Mouse (Mus musculus) embryonic stem cell, embryonic (primary cell): ENCODE data around the gene Srrm2.

Experiments used
- CTCF ChIA-PET, 4 experiments: fragments of 300-600 bp in 2 of 4; fragments of 350-600 bp in 2 of 4; sonication (Branson Sonifier 250); formaldehyde crosslinking; loops; one replicate each; lab custom pipeline; 2022; ENCODE audit warnings: inconsistent platforms in 2 of 4; lab: Charles Lee
- POLR2A ChIA-PET, 4 experiments: fragments of 300-600 bp in 2 of 4; fragments of 350-600 bp in 2 of 4; sonication (Branson Sonifier 250); formaldehyde crosslinking; loops; one replicate each; lab custom pipeline; 2022; ENCODE audit warnings: antibody characterized with exemption in 4 of 4, inconsistent platforms in 1 of 4; lab: Charles Lee

Srrm2 gene

GRCm38 (mm10) chr17:23776216-23776615, 14.1 kb upstream of the Srrm2 start:
- POLR2A ChIA-PET: interaction anchor here in 3 of 4 experiments (0.6 to 16.9 kb wide), 11 partner anchors 12 to 826 kb away, joined by 3 to 205 read pairs (median 4); partner anchors contain the start of genes Elob (in 1 of the 3), Prss32 (in 1 of the 3) and Prss41 (in 1 of the 3)
- CTCF ChIA-PET: interaction anchor here in 3 of 4 experiments (0.5 to 3.1 kb wide), 7 partner anchors 27 to 431 kb away, joined by 3 to 24 read pairs (median 3); partner anchors contain the start of genes Prss32 (in 3 of the 3) and Prss41 (in 3 of the 3)

DNA sequence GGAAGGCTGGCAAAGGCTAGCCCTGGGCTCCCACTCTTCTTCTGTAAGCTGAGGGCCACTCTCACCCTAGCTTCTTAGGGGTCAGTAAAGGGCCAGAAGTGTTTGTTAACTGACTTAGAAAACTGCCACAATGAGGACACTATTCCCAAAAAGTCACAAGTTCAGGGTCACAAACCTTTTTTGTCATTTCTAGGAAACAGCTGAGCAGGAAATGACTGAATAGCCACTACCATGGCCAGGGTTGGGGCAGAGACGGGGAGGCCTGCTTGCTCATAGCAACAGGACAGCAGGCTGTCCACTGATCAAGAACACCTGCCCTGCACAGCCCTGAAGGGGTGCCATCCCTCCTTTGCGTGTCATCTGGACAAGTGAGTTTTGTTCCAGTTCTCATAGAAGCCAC, 13.2 kb upstream of the Srrm2 start:
- POLR2A ChIA-PET: interaction anchor here in 2 of 4 experiments (0.7 to 16.9 kb wide), 7 partner anchors 11 to 66 kb away, joined by 3 to 205 read pairs (median 10); partner anchors contain the start of genes Prss32 (in 1 of the 2) and Prss41 (in 1 of the 2)

GRCm38 (mm10) chr17:23778447-23778846, 11.9 kb upstream of the Srrm2 start:
- CTCF ChIA-PET: interaction anchor here in 3 of 4 experiments (0.5 to 1.1 kb wide), 6 partner anchors 18 to 174 kb away, joined by 3 to 8 read pairs (median 3); partner anchors contain the start of genes Prss32 (in 1 of the 3) and Prss41 (in 1 of the 3)
- POLR2A ChIA-PET: interaction anchor here (0.6 to 16.9 kb wide), 15 partner anchors 9 to 305 kb away, joined by 3 to 205 read pairs (median 4); partner anchors contain the start of genes Srrm2 (in 2 of the 4), Prss32 (in 1 of the 4) and Prss41 (in 1 of the 4)

More for the DNA sequence above, 13.2 kb upstream of the Srrm2 start:
- CTCF ChIA-PET: interaction anchor here in 1 of 4 experiments (0.8 to 3.1 kb wide), 2 partner anchors 66 to 113 kb away, joined by 3 to 24 read pairs; partner anchors contain the start of genes Prss32 and Prss41

- POLR2A ChIA-PET: interaction anchor here in 2 of 4 experiments (0.6 to 16.9 kb wide), 8 partner anchors 8 to 51 kb away, joined by 3 to 205 read pairs (median 4); no protein-coding TSS in a partner anchor
- CTCF ChIA-PET: interaction anchor here in 3 of 4 experiments (0.6 to 0.9 kb wide), 5 partner anchors 10 to 61 kb away, joined by 3 to 5 read pairs (median 3); partner anchors contain the start of genes Prss32 (in 2 of the 3), Prss41 (in 2 of the 3) and Prss33 (in 1 of the 3)
Observed at GRCm38 (mm10) chr17:23783352-23783751, 7.0 kb upstream of the Srrm2 start.

GRCm38 (mm10) chr17:23785561-23786471, 4.5 kb upstream of the Srrm2 start, which contains the start of gene Flywch2:
Flywch2 (minus strand) TSS chr17:23786081.
- ChIA-PET CTCF (interaction anchor here in 2 of 4 experiments (0.6 to 3.3 kb wide), 4 partner anchors 58 to 183 kb away, joined by 3 to 16 read pairs (median 4); partner anchors contain the start of genes Prss32 (in 2 of the 2) and Prss41 (in 2 of the 2)), POLR2A (interaction anchor here in 3 of 4 experiments (0.6 to 16.9 kb wide), 17 partner anchors 10 to 192 kb away, joined by 3 to 219 read pairs (median 5); partner anchors contain the start of gene Flywch1 (in 1 of the 3))

DNA sequence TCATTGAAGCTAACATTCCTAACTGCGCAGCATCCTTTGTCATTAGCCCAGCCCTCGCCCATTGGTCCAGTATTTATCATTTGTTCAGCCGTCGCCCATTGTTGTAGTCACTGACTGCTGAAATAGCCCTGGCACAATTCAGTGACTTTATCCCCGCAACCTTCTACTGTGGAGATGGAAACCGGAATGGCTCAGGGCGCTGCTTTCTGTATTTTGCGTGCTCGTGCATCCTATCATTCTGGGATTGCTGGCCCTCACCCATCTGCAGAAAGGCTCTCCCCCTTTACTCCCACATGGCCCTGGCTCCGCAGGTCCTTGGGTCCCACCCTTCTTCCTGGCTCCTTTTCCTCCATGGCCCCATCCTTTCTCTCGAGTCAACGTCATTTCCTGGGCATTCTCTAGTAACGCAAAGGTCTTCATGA, 3.8 kb upstream of the Srrm2 start:
- POLR2A ChIA-PET: interaction anchor here in 3 of 4 experiments (0.6 to 8.9 kb wide), 13 partner anchors 9 to 192 kb away, joined by 3 to 219 read pairs (median 5); partner anchors contain the start of gene Flywch1 (in 1 of the 3)
- CTCF ChIA-PET: interaction anchor here in 2 of 4 experiments (0.6 to 3.3 kb wide), 4 partner anchors 57 to 183 kb away, joined by 3 to 16 read pairs (median 4); partner anchors contain the start of genes Prss32 (in 2 of the 2) and Prss41 (in 2 of the 2)

GRCm38 (mm10) chr17:23788973-23789372, 1.4 kb upstream of the Srrm2 start:
- ChIA-PET POLR2A (interaction anchor here in 3 of 4 experiments (0.5 to 8.9 kb wide), 18 partner anchors 11 to 190 kb away, joined by 3 to 219 read pairs (median 6); partner anchors contain the start of genes Elob (in 1 of the 3), Zfp13 (in 1 of the 3) and Zscan10 (in 1 of the 3)), CTCF (interaction anchor here in 2 of 4 experiments (0.9 to 1.7 kb wide), 2 partner anchors 33 to 89 kb away, joined by 4 to 5 read pairs; no protein-coding TSS in a partner anchor)

DNA sequence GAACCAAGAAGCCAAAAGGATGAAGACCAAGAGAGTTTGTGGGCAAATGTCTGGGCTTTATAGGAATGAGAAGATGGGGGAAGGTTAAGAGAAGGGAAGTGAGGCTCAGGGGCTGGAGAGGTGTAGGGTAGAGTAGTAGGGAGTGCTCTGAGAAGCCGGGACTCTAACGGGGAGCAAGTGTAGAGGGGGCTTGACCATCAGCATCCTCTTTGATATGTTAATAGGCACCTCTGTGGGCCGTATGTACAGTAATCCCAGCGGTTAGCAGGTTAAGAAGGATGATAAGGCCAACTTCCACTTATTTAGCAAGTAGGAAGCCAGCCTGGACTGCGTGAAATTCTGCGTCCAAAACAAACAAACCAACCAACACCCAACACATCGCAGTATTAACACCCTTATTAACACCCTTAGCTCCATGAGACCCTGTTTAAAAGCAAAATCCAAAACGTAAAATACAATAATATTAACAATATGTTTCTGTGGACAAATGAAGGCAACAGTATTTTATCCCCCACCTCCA, 523 bp upstream of the Srrm2 start:
- ChIA-PET POLR2A (interaction anchor here in 3 of 4 experiments (1.0 to 8.9 kb wide), 16 partner anchors 9 to 53 kb away, joined by 3 to 219 read pairs (median 4); partner anchors contain the start of gene Elob (in 1 of the 3)), CTCF (interaction anchor here in 3 of 4 experiments (1.0 to 1.7 kb wide), 4 partner anchors 11 to 54 kb away, joined by 3 to 5 read pairs (median 3); partner anchors contain the start of genes Prss32 (in 1 of the 3) and Prss41 (in 1 of the 3))

DNA sequence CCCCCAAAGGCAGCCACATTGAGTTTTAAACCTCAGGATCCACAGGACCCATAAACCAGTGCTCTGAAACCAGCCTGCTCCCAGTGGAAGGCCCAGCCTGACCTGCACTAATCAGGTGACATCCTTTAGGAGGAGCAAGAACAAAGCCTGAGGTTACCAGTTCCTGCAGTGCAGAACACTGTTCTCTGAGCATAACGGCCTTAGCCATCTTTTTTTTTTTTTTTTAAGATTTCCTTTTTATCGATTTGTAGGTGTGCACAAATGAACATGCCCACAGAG, 686 bp downstream of the Srrm2 start:
- ChIA-PET POLR2A (interaction anchor here in 3 of 4 experiments (0.6 to 8.9 kb wide), 19 partner anchors 8 to 190 kb away, joined by 3 to 219 read pairs (median 5); partner anchors contain the start of genes Elob (in 2 of the 3), Paqr4 (in 2 of the 3), Prss32 (in 1 of the 3) and Zscan10 (in 1 of the 3)), CTCF (interaction anchor here in 2 of 4 experiments (0.7 to 1.7 kb wide), 2 partner anchors 44 to 53 kb away, joined by 5 to 11 read pairs; partner anchors contain the start of genes Prss32 (in 1 of the 2) and Prss41 (in 1 of the 2))

DNA sequence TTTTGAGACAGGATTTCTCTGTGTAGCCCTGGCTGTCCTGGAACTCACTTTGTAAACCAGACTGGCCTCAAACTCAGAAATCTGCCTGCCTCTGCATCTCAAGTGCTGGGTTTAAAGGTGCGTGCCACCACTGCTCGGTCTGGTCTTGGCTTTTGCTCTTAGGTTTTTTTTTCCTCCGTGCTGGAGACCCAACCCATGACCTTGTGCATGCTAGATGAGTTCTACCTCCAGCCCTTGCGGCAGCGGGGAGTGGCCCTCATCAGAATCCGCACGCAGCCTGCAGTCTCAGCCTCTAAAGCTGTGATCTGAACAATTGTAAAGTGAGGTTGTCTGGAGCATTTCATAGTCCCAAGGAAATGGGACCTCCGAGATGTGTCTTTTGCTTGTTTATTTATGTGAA, 5.0 kb downstream of the Srrm2 start:
- CTCF ChIA-PET: no interaction called here
- POLR2A ChIA-PET: interaction anchor here in 3 of 4 experiments (0.6 to 2.5 kb wide), 9 partner anchors 9 to 248 kb away, joined by 3 to 18 read pairs (median 4); partner anchors contain the start of gene Flywch2 (in 1 of the 3)

DNA sequence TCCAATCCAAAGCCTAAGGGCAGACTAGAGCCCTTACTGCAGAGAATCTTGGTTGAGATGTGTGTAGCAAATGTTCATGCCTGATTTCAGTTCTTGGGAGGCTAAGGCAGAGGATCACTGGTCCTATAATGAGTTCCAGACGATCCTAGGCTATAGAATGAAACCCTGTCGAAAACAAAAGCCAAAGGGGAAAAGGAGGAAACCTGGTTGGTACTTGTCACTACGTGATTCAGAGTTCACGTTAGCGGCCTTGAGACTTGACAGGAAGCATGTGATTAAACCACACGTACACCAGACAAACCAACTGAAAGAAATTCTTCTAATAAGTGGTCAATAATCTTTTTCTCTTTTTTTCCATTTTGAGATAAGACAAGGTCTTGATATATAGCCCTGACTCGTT, 7.0 kb downstream of the Srrm2 start:
- POLR2A ChIA-PET: no interaction called here
- CTCF ChIA-PET: no interaction called here

- POLR2A ChIA-PET: interaction anchor here in 3 of 4 experiments (0.6 to 11.7 kb wide), 24 partner anchors 12 to 727 kb away, joined by 3 to 622 read pairs (median 8); partner anchors contain the start of genes Elob (in 2 of the 3), Flywch2 (in 2 of the 3), Srrm2 (in 2 of the 3) and Zscan10 (in 2 of the 3)
- CTCF ChIA-PET: interaction anchor here in 3 of 4 experiments (0.5 to 1.8 kb wide), 7 partner anchors 11 to 42 kb away, joined by 3 to 13 read pairs (median 6); partner anchors contain the start of genes Elob (in 1 of the 3), Prss32 (in 1 of the 3), Prss41 (in 1 of the 3) and Srrm2 (in 1 of the 3)
Observed at GRCm38 (mm10) chr17:23801627-23802026, 11.3 kb downstream of the Srrm2 start.

GRCm38 (mm10) chr17:23802746-23803365, 12.5 kb downstream of the Srrm2 start:
- POLR2A ChIA-PET: interaction anchor here (0.6 to 11.7 kb wide), 104 partner anchors 8 to 1282 kb away, joined by 3 to 622 read pairs (median 4); partner anchors contain the start of genes Elob (in 4 of the 4), Flywch1 (in 3 of the 4), Flywch2 (in 3 of the 4) and Prss32 (in 3 of the 4)
- CTCF ChIA-PET: interaction anchor here in 2 of 4 experiments (0.6 to 1.8 kb wide), 10 partner anchors 15 to 244 kb away, joined by 3 to 13 read pairs (median 4); partner anchors contain the start of genes Prss32 (in 2 of the 2), Prss41 (in 2 of the 2) and Elob (in 1 of the 2)

- ChIA-PET POLR2A (interaction anchor here (0.6 to 11.7 kb wide), 87 partner anchors 7 to 937 kb away, joined by 3 to 622 read pairs (median 5); partner anchors contain the start of genes Elob (in 4 of the 4), Flywch1 (in 3 of the 4), Flywch2 (in 3 of the 4) and Prss32 (in 3 of the 4)), CTCF (interaction anchor here in 2 of 4 experiments (0.6 to 1.8 kb wide), 10 partner anchors 16 to 231 kb away, joined by 3 to 13 read pairs (median 4); partner anchors contain the start of genes Prss32 (in 2 of the 2), Prss41 (in 2 of the 2) and Elob (in 1 of the 2))
Observed at GRCm38 (mm10) chr17:23803366-23804041, 13.2 kb downstream of the Srrm2 start.
